Mouse (Mus musculus): ENCODE measurements around the gene Asb10.
A peak's percentile ranks its signal among the peaks of the same experiment; 100 is the strongest.

DNA sequence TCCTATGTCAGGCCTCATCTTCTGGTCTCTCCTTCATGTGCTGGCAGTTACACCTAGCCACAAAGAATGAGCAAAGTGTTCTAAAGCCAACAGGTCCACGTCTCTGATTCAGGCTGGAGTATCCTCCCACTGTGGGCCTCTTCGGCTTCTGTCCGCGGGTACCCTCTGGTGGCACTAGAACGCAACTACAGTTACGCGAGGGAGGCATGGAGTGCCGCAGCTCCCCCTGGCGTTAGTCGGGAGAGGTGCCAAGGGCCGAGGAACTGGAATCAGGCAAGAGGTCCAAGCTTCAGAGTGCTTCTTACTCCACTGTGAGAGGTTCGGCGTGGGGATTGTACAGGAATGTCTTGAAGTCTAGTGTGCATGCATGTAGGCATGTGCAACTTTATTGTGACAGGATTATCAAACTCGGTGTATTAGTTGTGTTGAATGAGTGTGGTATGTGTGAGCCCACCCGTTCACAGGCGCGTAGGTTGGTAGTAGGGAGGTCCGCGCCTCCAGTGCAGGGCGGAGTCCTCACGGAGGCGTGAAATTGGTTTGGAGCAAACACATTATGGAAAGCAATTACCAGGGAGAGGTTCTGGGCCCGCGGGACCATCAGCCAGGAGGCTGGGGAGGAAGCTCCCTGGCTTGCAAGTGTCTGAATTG, 10.6 kb downstream of the Asb10 start:
- TF ChIP-seq POLR2A (IDR thresholded peaks at IDR 0.05; ENCODE audit: control insufficient read depth, low read depth, low read length): no peak
- peak; percentile 100 for TF ChIP-seq CTCF (IDR thresholded peaks at IDR 0.05; ENCODE audit: control insufficient read depth, insufficient read depth, insufficient replicate concordance, low read depth, low read length)

Measured in testis, adult 2 months (tissue).